Mouse (Mus musculus) midbrain, embryonic 15.5 days (tissue): ENCODE measurements around the gene Brat1. TPM values are rescaled to one million over a fixed set of nuclear protein-coding genes. Genes with fewer than 3 reads are reported as not detected.

Source experiments
- ATAC-seq: fragments of 200-750 bp; cut with Nextera tagmentation; replicated peaks from 2 replicates; pipeline ENCODE4 v1.8.0; 2017; ENCODE audit warnings: moderate TSS enrichment
- H3K27ac ChIP-seq: fragments of 300-500 bp; sonication (generic); 2 replicates; pipeline ENCODE4 v1.5.1; 2015; ENCODE audit warnings: mild to moderate bottlenecking, inconsistent platforms
- H3K27me3 ChIP-seq: fragments of 300-500 bp; sonication (generic); replicated peaks from 2 replicates; pipeline ENCODE4 v1.6.1; 2015; ENCODE audit warnings: inconsistent platforms
- H3K36me3 ChIP-seq: fragments of 300-500 bp; sonication (generic); replicated peaks from 2 replicates; pipeline ENCODE4 v1.6.1; 2015; ENCODE audit warnings: inconsistent platforms
- H3K4me1 ChIP-seq: fragments of 300-500 bp; sonication (generic); 2 replicates; pipeline ENCODE4 v1.6.1; 2015; ENCODE audit warnings: inconsistent platforms
- H3K4me2 ChIP-seq: fragments of 300-500 bp; sonication (generic); 2 replicates; pipeline ENCODE4 v1.6.1; 2015; ENCODE audit warnings: inconsistent platforms, mild to moderate bottlenecking, moderate library complexity
- H3K4me3 ChIP-seq: fragments of 300-500 bp; sonication (generic); 2 replicates; pipeline ENCODE4 v1.5.1; 2015; ENCODE audit warnings: mild to moderate bottlenecking, inconsistent platforms
- H3K9ac ChIP-seq: fragments of 300-500 bp; sonication (generic); 2 replicates; pipeline ENCODE4 v1.6.1; 2015; ENCODE audit warnings: mild to moderate bottlenecking, inconsistent platforms
- H3K9me3 ChIP-seq: fragments of 300-500 bp; sonication (generic); 2 replicates; pipeline ENCODE4 v1.6.1; 2016; ENCODE audit warnings: inconsistent platforms
- WGBS: fragments of 180-500 bp; shearing (Covaris S2); methylation state at CpG from one replicate; pipeline ENCODE4 v1.1.7; 2015; ENCODE audit warnings: mixed read lengths; 5-methylcytosine and 5-hydroxymethylcytosine counted together
- polyA plus RNA-seq: library from polyadenylated mRNA; unstranded; fragments of >200 nt; fragmentation: Nextera tagmentation; extraction: Ambion mirVana; gene quantifications from 2 replicates; pipeline ENCODE4 v1.2.1, GENCODE M21; 2015

The Brat1 gene
- polyA plus RNA-seq, 1 experiment from 2014 or later = 25.9 TPM

- WGBS = 64% methylated on average over 4 of the region's 4 CpGs
- Histone ChIP-seq H3K4me2 (no peak overlapping the region), H3K27ac (no peak overlapping the region), H3K4me1 (peaks cover 6% of the 10 kb centered on the region), H3K36me3 (no peaks in the 10 kb centered on the region), H3K4me3 (no peak overlapping the region), H3K9ac (no peak overlapping the region), H3K27me3 (peaks cover 19% of the 10 kb centered on the region), H3K9me3 (no peaks in the 10 kb centered on the region)
- no peak for ATAC-seq
Observed at GRCm38 (mm10) chr5:140732195-140732594, 27.4 kb downstream of the Brat1 start.

- Histone ChIP-seq H3K4me1 (peaks cover 6% of the 10 kb centered on the region), H3K9ac (no peak overlapping the region), H3K36me3 (no peaks in the 10 kb centered on the region), H3K27ac (no peak overlapping the region), H3K4me2 (no peak overlapping the region), H3K4me3 (no peak overlapping the region), H3K9me3 (no peaks in the 10 kb centered on the region), H3K27me3 (peaks cover 21% of the 10 kb centered on the region)
- no peak for ATAC-seq
- 74% methylated on average over 3 of the region's 3 CpGs for WGBS
Observed at GRCm38 (mm10) chr5:140733336-140733735, 28.5 kb downstream of the Brat1 start.

- no peaks in the 10 kb centered on the region for H3K9me3 ChIP-seq
- H3K9ac ChIP-seq = no peak overlapping the region
- peaks cover 6% of the 10 kb centered on the region for H3K4me1 ChIP-seq
- peak overlapping the region; percentile 61 for H3K4me2 ChIP-seq
- WGBS = under 1% methylated on average over 22 of the region's 22 CpGs
- H3K4me3 ChIP-seq = peak overlapping the region; percentile 32
- no peak for ATAC-seq
- H3K27me3 ChIP-seq = peaks cover 21% of the 10 kb centered on the region
- H3K27ac ChIP-seq = no peak overlapping the region
- no peaks in the 10 kb centered on the region for H3K36me3 ChIP-seq
Observed at GRCm38 (mm10) chr5:140735297-140735696, 30.5 kb downstream of the Brat1 start.

- H3K27me3 ChIP-seq = peaks cover 21% of the 10 kb centered on the region
- peaks cover 6% of the 10 kb centered on the region for H3K4me1 ChIP-seq
- no peak overlapping the region for H3K4me3 ChIP-seq
- no peak overlapping the region for H3K27ac ChIP-seq
- no peak overlapping the region for H3K9ac ChIP-seq
- 29% methylated on average over 10 of the region's 13 CpGs for WGBS
- H3K4me2 ChIP-seq = no peak overlapping the region
- H3K9me3 ChIP-seq = no peaks in the 10 kb centered on the region
- ATAC-seq = no peak
- H3K36me3 ChIP-seq = no peaks in the 10 kb centered on the region
Observed at GRCm38 (mm10) chr5:140736166-140736565, 31.4 kb downstream of the Brat1 start.

- no peaks in the 10 kb centered on the region for H3K9me3 ChIP-seq
- no peaks in the 10 kb centered on the region for H3K36me3 ChIP-seq
- no peak overlapping the region for H3K4me3 ChIP-seq
- peaks cover 6% of the 10 kb centered on the region for H3K4me1 ChIP-seq
- no peak for ATAC-seq
- H3K9ac ChIP-seq = no peak overlapping the region
- H3K4me2 ChIP-seq = no peak overlapping the region
- WGBS = 75% methylated on average over 12 of the region's 12 CpGs
- peaks cover 18% of the 10 kb centered on the region for H3K27me3 ChIP-seq
- H3K27ac ChIP-seq = no peak overlapping the region
Observed at GRCm38 (mm10) chr5:140739813-140740212, 35.0 kb downstream of the Brat1 start.

- Histone ChIP-seq H3K4me1 (no peaks in the 10 kb centered on the region), H3K36me3 (no peaks in the 10 kb centered on the region), H3K27me3 (peaks cover 9% of the 10 kb centered on the region; the same call in 1 of the 2 replicates), H3K27ac (no peak overlapping the region), H3K9ac (no peak overlapping the region), H3K4me3 (no peak overlapping the region), H3K4me2 (no peak overlapping the region), H3K9me3 (no peaks in the 10 kb centered on the region)
- no peak for ATAC-seq
- 81% methylated on average over 11 of the region's 11 CpGs for WGBS
Observed at GRCm38 (mm10) chr5:140741040-140741439, 36.2 kb downstream of the Brat1 start.

- H3K9ac ChIP-seq = no peak overlapping the region
- 0 out of 2 replicates have a peak, but pooled peaks cover 5% of the 10 kb centered on the region for H3K27me3 ChIP-seq
- no peaks in the 10 kb centered on the region for H3K36me3 ChIP-seq
- no peak overlapping the region for H3K27ac ChIP-seq
- no peaks in the 10 kb centered on the region for H3K9me3 ChIP-seq
- no peak overlapping the region for H3K4me3 ChIP-seq
- no peak for ATAC-seq
- no peaks in the 10 kb centered on the region for H3K4me1 ChIP-seq
- H3K4me2 ChIP-seq = no peak overlapping the region
Observed at GRCm38 (mm10) chr5:140741877-140742276, 37.1 kb downstream of the Brat1 start.

- no peaks in the 10 kb centered on the region for H3K9me3 ChIP-seq
- H3K9ac ChIP-seq = no peak overlapping the region
- H3K4me1 ChIP-seq = peaks cover under 1% of the 10 kb centered on the region
- no peak overlapping the region for H3K4me3 ChIP-seq
- H3K4me2 ChIP-seq = no peak overlapping the region
- peak; percentile 37; the same call in 1 of the 2 replicates for ATAC-seq
- H3K36me3 ChIP-seq = no peaks in the 10 kb centered on the region
- no peak overlapping the region; the same call in 1 of the 2 replicates for H3K27ac ChIP-seq
- H3K27me3 ChIP-seq = no peaks in the 10 kb centered on the region
- 26% methylated on average over 12 of the region's 12 CpGs for WGBS
Observed at GRCm38 (mm10) chr5:140743706-140744131, 38.9 kb downstream of the Brat1 start.

- peaks cover 9% of the 10 kb centered on the region for H3K4me1 ChIP-seq
- H3K27ac ChIP-seq = no peak overlapping the region
- no peaks in the 10 kb centered on the region for H3K27me3 ChIP-seq
- H3K9ac ChIP-seq = no peak overlapping the region
- H3K4me2 ChIP-seq = no peak overlapping the region
- H3K9me3 ChIP-seq = no peaks in the 10 kb centered on the region
- no peaks in the 10 kb centered on the region for H3K36me3 ChIP-seq
- ATAC-seq = no peak
- H3K4me3 ChIP-seq = no peak overlapping the region
- 83% methylated on average over 10 of the region's 10 CpGs for WGBS
Observed at GRCm38 (mm10) chr5:140748425-140748824, 43.6 kb downstream of the Brat1 start.

GRCm38 (mm10) chr5:140749062-140749875 lies 44.5 kb downstream of the Brat1 start:
- peak; percentile 66 for ATAC-seq
- Histone ChIP-seq H3K27ac (peak overlapping the region; percentile 32; the same call in 1 of the 2 replicates), H3K9ac (peak overlapping the region; percentile 23; the same call in 1 of the 2 replicates), H3K27me3 (no peaks in the 10 kb centered on the region), H3K9me3 (no peaks in the 10 kb centered on the region), H3K4me3 (peak overlapping the region; percentile 20), H3K4me1 (peaks cover 9% of the 10 kb centered on the region), H3K36me3 (no peaks in the 10 kb centered on the region), H3K4me2 (peak overlapping the region; percentile 40)
- WGBS = 18% methylated on average over 12 of the region's 12 CpGs

GRCm38 (mm10) chr5:140750925-140751324 lies 46.1 kb downstream of the Brat1 start:
- no peak overlapping the region for H3K4me2 ChIP-seq
- H3K4me1 ChIP-seq = peaks cover 9% of the 10 kb centered on the region
- H3K36me3 ChIP-seq = no peaks in the 10 kb centered on the region
- H3K9me3 ChIP-seq = no peaks in the 10 kb centered on the region
- no peak for ATAC-seq
- no peak overlapping the region for H3K9ac ChIP-seq
- 0% methylated on average over 1 of the region's 2 CpGs for WGBS
- H3K27ac ChIP-seq = no peak overlapping the region
- no peaks in the 10 kb centered on the region for H3K27me3 ChIP-seq
- no peak overlapping the region for H3K4me3 ChIP-seq

- Histone ChIP-seq H3K4me3 (no peak overlapping the region), H3K27ac (no peak overlapping the region), H3K36me3 (no peaks in the 10 kb centered on the region), H3K27me3 (no peaks in the 10 kb centered on the region), H3K4me2 (no peak overlapping the region), H3K4me1 (peaks cover 9% of the 10 kb centered on the region), H3K9ac (no peak overlapping the region), H3K9me3 (no peaks in the 10 kb centered on the region)
- 93% methylated on average over 15 of the region's 15 CpGs for WGBS
- no peak for ATAC-seq
Observed at GRCm38 (mm10) chr5:140752041-140752440, 47.2 kb downstream of the Brat1 start.

- no peak overlapping the region for H3K27ac ChIP-seq
- no peaks in the 10 kb centered on the region for H3K27me3 ChIP-seq
- peaks cover 9% of the 10 kb centered on the region for H3K4me1 ChIP-seq
- H3K9ac ChIP-seq = no peak overlapping the region
- no peak overlapping the region for H3K4me3 ChIP-seq
- ATAC-seq = no peak
- no peaks in the 10 kb centered on the region for H3K9me3 ChIP-seq
- WGBS = 99% methylated on average over 3 of the region's 3 CpGs
- no peak overlapping the region for H3K4me2 ChIP-seq
- H3K36me3 ChIP-seq = no peaks in the 10 kb centered on the region
Observed at GRCm38 (mm10) chr5:140752639-140753038, 47.8 kb downstream of the Brat1 start.
